Mouse (Mus musculus) lung, postnatal 36 days (tissue): ENCODE results near the gene Tnrc6c.

Experiments
- DNase-seq: peaks from one replicate; pipeline ENCODE4 v3.0.0; 2022; ENCODE audit warnings: mixed read lengths

Gene Tnrc6c

GRCm38 (mm10) chr11:117796954-117797353, 142.9 kb downstream of the Tnrc6c start:
- DNase-seq: no peak

GRCm38 (mm10) chr11:117797511-117798159, 143.5 kb downstream of the Tnrc6c start, which contains the start of gene 6030468B19Rik:
6030468B19Rik (plus strand) TSS chr11:117797660.
- DNase-seq: no peak

GRCm38 (mm10) chr11:117798160-117798541, 144.1 kb downstream of the Tnrc6c start:
- no peak for DNase-seq

GRCm38 (mm10) chr11:117799174-117799573, 145.1 kb downstream of the Tnrc6c start:
- no peak for DNase-seq

GRCm38 (mm10) chr11:117800038-117800437, 145.9 kb downstream of the Tnrc6c start:
- no peak for DNase-seq

- DNase-seq: no peak
Measured at GRCm38 (mm10) chr11:117801650-117802049, 147.6 kb downstream of the Tnrc6c start.

- no peak for DNase-seq
Measured at GRCm38 (mm10) chr11:117803166-117803688, 149.1 kb downstream of the Tnrc6c start.

- no peak for DNase-seq
Measured at GRCm38 (mm10) chr11:117806781-117807180, 152.7 kb downstream of the Tnrc6c start.

- DNase-seq: peak; percentile 82
Measured at GRCm38 (mm10) chr11:117809407-117810311, 155.6 kb downstream of the Tnrc6c start, which contains the start of the genes Gm20708 and Syngr2. Gm20708 (plus strand) TSS chr11:117809668. Syngr2 (plus strand) TSS chr11:117809668.

GRCm38 (mm10) chr11:117810401-117811046, 156.4 kb downstream of the Tnrc6c start:
- DNase-seq: peak; percentile 98
